Mouse (Mus musculus): ENCODE results near the gene Rcbtb2. TPM values are rescaled to one million over a fixed set of nuclear protein-coding genes. Genes with fewer than 3 reads are reported as not detected.

The Rcbtb2 gene
- polyA plus RNA-seq, 1 experiment from 2014 or later, result 32.2 TPM

- TF ChIP-seq CTCF (IDR thresholded peaks at IDR 0.05; ENCODE audit: low read depth), result no peak
- 76% methylated on average over 3 of the region's 3 CpGs for WGBS
- no peak overlapping the region for H3K9ac ChIP-seq (ENCODE audit: low read depth, low read length)
These were observed 25.3 kb downstream of the Rcbtb2 start for GRCm38 (mm10) chr14:73148125-73148524.

GRCm38 (mm10) chr14:73161303-73161702, 38.5 kb downstream of the Rcbtb2 start:
- Histone ChIP-seq H3K9me3 (ENCODE audit: control insufficient read depth) (no peaks in the 10 kb centered on the region), H3K4me1 (replicated peaks; ENCODE audit: control insufficient read depth, insufficient read depth, low read length) (no peaks in the 10 kb centered on the region), H3K36me3 (ENCODE audit: control insufficient read depth, insufficient read depth) (peaks cover 42% of the 10 kb centered on the region), H3K27me3 (replicated peaks; ENCODE audit: control insufficient read depth, insufficient read depth, low read length) (no peaks in the 10 kb centered on the region), H3K9ac (ENCODE audit: low read depth, low read length) (no peak overlapping the region), H3K4me3 (ENCODE audit: low read depth, low read length) (no peak overlapping the region), H3K27ac (ENCODE audit: low read depth, low read length) (no peak overlapping the region), H3K4me2 (replicated peaks; ENCODE audit: low read depth) (no peak overlapping the region)
- no peak for ATAC-seq
- TF ChIP-seq CTCF (IDR thresholded peaks at IDR 0.05; ENCODE audit: low read depth), result no peak
- 95% methylated on average over 5 of the region's 5 CpGs for WGBS

More at GRCm38 (mm10) chr14:73148125-73148524, 25.3 kb downstream of the Rcbtb2 start:
- no peak for ATAC-seq
- H3K27me3 ChIP-seq (replicated peaks; ENCODE audit: control insufficient read depth, insufficient read depth, low read length), result no peaks in the 10 kb centered on the region
- H3K4me1 ChIP-seq (replicated peaks; ENCODE audit: control insufficient read depth, insufficient read depth, low read length), result no peaks in the 10 kb centered on the region
- no peak overlapping the region for H3K4me2 ChIP-seq (replicated peaks; ENCODE audit: low read depth)
- H3K36me3 ChIP-seq (ENCODE audit: control insufficient read depth, insufficient read depth), result no peaks in the 10 kb centered on the region
- H3K9me3 ChIP-seq (ENCODE audit: control insufficient read depth), result no peaks in the 10 kb centered on the region
- H3K4me3 ChIP-seq (ENCODE audit: low read depth, low read length), result no peak overlapping the region
- H3K27ac ChIP-seq (ENCODE audit: low read depth, low read length), result no peak overlapping the region

- no peak overlapping the region for H3K4me3 ChIP-seq (ENCODE audit: low read depth, low read length)
- H3K27me3 ChIP-seq (replicated peaks; ENCODE audit: control insufficient read depth, insufficient read depth, low read length), result no peaks in the 10 kb centered on the region
- H3K27ac ChIP-seq (ENCODE audit: low read depth, low read length), result no peak overlapping the region
- peaks cover 49% of the 10 kb centered on the region for H3K36me3 ChIP-seq (ENCODE audit: control insufficient read depth, insufficient read depth)
- no peak for ATAC-seq
- H3K4me2 ChIP-seq (replicated peaks; ENCODE audit: low read depth), result no peak overlapping the region
- WGBS, result 91% methylated on average over 13 of the region's 13 CpGs
- H3K4me1 ChIP-seq (replicated peaks; ENCODE audit: control insufficient read depth, insufficient read depth, low read length), result no peaks in the 10 kb centered on the region
- H3K9me3 ChIP-seq (ENCODE audit: control insufficient read depth), result no peaks in the 10 kb centered on the region
- TF ChIP-seq CTCF (IDR thresholded peaks at IDR 0.05; ENCODE audit: low read depth), result no peak
- no peak overlapping the region for H3K9ac ChIP-seq (ENCODE audit: low read depth, low read length)
These were observed 39.5 kb downstream of the Rcbtb2 start for GRCm38 (mm10) chr14:73162192-73162800.

- ATAC-seq, result no peak
These were observed 40.6 kb downstream of the Rcbtb2 start for GRCm38 (mm10) chr14:73163363-73163998.

GRCm38 (mm10) chr14:73165136-73165535, 42.3 kb downstream of the Rcbtb2 start:
- peaks cover 46% of the 10 kb centered on the region for H3K36me3 ChIP-seq (ENCODE audit: control insufficient read depth, insufficient read depth)
- no peak overlapping the region for H3K9ac ChIP-seq (ENCODE audit: low read depth, low read length)
- no peaks in the 10 kb centered on the region for H3K9me3 ChIP-seq (ENCODE audit: control insufficient read depth)
- H3K27ac ChIP-seq (ENCODE audit: low read depth, low read length), result no peak overlapping the region
- TF ChIP-seq CTCF (IDR thresholded peaks at IDR 0.05; ENCODE audit: low read depth), result no peak
- H3K4me2 ChIP-seq (replicated peaks; ENCODE audit: low read depth), result no peak overlapping the region
- no peak overlapping the region for H3K4me3 ChIP-seq (ENCODE audit: low read depth, low read length)
- WGBS, result 94% methylated on average over 6 of the region's 6 CpGs
- no peaks in the 10 kb centered on the region for H3K4me1 ChIP-seq (replicated peaks; ENCODE audit: control insufficient read depth, insufficient read depth, low read length)
- H3K27me3 ChIP-seq (replicated peaks; ENCODE audit: control insufficient read depth, insufficient read depth, low read length), result no peaks in the 10 kb centered on the region
- no peak for ATAC-seq

More at GRCm38 (mm10) chr14:73163363-73163998, 40.6 kb downstream of the Rcbtb2 start:
- H3K9me3 ChIP-seq (ENCODE audit: control insufficient read depth), result no peaks in the 10 kb centered on the region
- no peak overlapping the region for H3K4me3 ChIP-seq (ENCODE audit: low read depth, low read length)
- 90% methylated on average over 10 of the region's 10 CpGs for WGBS
- H3K9ac ChIP-seq (ENCODE audit: low read depth, low read length), result no peak overlapping the region
- no peak overlapping the region for H3K4me2 ChIP-seq (replicated peaks; ENCODE audit: low read depth)
- TF ChIP-seq CTCF (IDR thresholded peaks at IDR 0.05; ENCODE audit: low read depth), result no peak
- peaks cover 52% of the 10 kb centered on the region for H3K36me3 ChIP-seq (ENCODE audit: control insufficient read depth, insufficient read depth)
- H3K27me3 ChIP-seq (replicated peaks; ENCODE audit: control insufficient read depth, insufficient read depth, low read length), result no peaks in the 10 kb centered on the region
- H3K27ac ChIP-seq (ENCODE audit: low read depth, low read length), result no peak overlapping the region
- no peaks in the 10 kb centered on the region for H3K4me1 ChIP-seq (replicated peaks; ENCODE audit: control insufficient read depth, insufficient read depth, low read length)

- Histone ChIP-seq H3K27ac (ENCODE audit: low read depth, low read length) (no peak overlapping the region), H3K4me2 (replicated peaks; ENCODE audit: low read depth) (no peak overlapping the region), H3K4me3 (ENCODE audit: low read depth, low read length) (no peak overlapping the region), H3K9me3 (ENCODE audit: control insufficient read depth) (no peaks in the 10 kb centered on the region), H3K9ac (ENCODE audit: low read depth, low read length) (no peak overlapping the region), H3K27me3 (replicated peaks; ENCODE audit: control insufficient read depth, insufficient read depth, low read length) (no peaks in the 10 kb centered on the region), H3K4me1 (replicated peaks; ENCODE audit: control insufficient read depth, insufficient read depth, low read length) (no peaks in the 10 kb centered on the region), H3K36me3 (ENCODE audit: control insufficient read depth, insufficient read depth) (peaks cover 31% of the 10 kb centered on the region)
- no peak for TF ChIP-seq CTCF (IDR thresholded peaks at IDR 0.05; ENCODE audit: low read depth)
- 87% methylated on average over 6 of the region's 6 CpGs for WGBS
- ATAC-seq, result no peak
These were observed 45.8 kb downstream of the Rcbtb2 start for GRCm38 (mm10) chr14:73168605-73169004.
